Mouse (Mus musculus) gastrocnemius, postnatal 36 days (tissue): ENCODE measurements around the gene Timm17a. TPM values are rescaled to one million over a fixed set of nuclear protein-coding genes. Genes with fewer than 3 reads are reported as not detected.
A peak's percentile ranks its signal among the peaks of the same experiment; 100 is the strongest.

Experiments used
- DNase-seq, 2 experiments: peaks; one replicate each; pipeline ENCODE4 v3.0.0; 2022
- intact Hi-C: fragments of 180-260 bp; cut with DNase I; formaldehyde crosslinking; loops from one replicate; pipeline ENCODE4 v1.15.1; 2025
- total RNA-seq, 2 experiments: library from RNA; stranded (reverse); gene quantifications; 2 replicates each; pipeline ENCODE4 v1.2.3; 2021

The Timm17a gene
- total RNA-seq, 2 experiments from 2014 or later, result 270 to 308 TPM

DNA sequence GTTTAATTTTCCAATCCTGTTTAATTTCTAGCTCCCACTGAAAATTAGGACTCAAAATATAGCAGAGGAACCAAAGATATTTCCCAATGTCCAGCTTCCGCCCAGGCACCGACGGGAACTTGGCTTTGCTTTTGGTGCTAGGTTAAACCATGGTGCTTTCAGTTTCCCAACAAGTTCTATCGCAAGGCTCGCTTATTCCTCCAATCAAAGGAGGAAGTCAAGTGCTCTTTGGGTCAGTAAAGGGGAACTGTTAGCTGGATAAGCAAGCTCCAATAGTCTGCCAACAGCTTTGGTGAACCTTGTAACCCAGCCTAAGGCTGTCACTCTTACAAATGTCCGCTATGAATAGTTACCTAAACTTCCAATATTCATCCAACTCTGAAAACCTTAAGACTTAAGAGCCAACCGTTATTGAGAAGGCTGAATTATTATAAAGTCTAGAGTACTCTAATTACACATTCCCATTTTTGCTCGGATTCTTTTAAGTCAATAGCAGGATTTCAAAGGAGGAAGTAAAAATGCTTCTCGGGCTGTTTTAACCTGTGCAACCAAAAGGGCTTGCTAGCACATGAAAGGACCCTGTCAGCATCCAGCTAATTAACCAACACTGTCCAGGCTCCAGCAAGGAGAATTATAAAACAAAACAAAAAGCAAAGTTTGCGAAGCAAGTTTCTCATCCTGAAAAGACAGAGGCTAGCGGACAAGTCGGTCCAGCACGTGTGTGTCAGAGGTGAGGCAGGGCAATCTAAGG lies 30.9 kb downstream of the Timm17a start:
- DNase-seq, result peak in 1 of 2 experiments; percentile 23
- intact Hi-C loops, result loop anchor here (5.0 kb wide), 1 partner anchor 35 kb away; no protein-coding TSS in a partner anchor

GRCm38 (mm10) chr1:135281841-135282240 lies 31.7 kb downstream of the Timm17a start:
- intact Hi-C loops, result loop anchor here (5.0 kb wide), 1 partner anchor 35 kb away; no protein-coding TSS in a partner anchor
- no peak for DNase-seq

DNA sequence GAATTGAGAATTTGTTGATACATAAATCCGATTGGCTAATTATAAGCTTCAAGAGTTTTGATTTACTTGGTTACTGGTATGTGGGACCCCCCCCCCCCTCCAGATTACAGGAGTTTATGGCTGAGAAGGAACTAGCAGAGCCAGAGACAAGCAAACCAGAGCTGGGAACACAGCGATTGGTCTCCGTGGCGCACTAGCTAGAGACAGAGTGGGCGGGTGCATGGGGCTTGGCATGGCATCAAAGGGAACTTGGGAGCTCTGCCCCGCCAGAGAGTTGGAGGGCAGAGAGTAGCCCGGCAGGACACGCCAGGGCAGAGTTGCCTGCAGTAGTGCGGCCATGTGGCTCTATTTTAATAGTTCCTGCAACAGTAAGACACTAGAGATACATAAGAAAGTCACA lies 32.9 kb downstream of the Timm17a start:
- intact Hi-C loops, result loop anchor here (5.0 kb wide), 1 partner anchor 37 kb away; no protein-coding TSS in a partner anchor
- peak; percentile 43 to 67 for DNase-seq

DNA sequence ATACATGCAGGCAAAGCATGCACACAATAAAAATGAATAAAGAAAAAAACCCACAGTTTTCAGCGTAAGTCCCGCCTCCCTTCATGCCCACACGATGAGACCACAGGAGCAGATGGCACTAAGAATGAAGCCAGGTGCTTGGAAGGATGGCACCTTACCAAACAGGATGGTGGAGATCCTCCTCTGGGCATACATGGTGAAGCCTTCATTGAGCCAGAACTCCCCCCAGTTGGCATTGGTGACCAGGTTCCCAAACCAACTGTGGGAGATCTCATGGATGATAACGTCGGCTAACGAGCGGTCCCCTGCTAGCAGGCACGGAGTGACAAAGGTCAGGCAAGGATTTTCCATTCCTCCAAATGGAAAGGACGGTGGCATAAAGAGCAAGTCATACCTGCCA lies 42.2 kb downstream of the Timm17a start:
- no peak for DNase-seq
- intact Hi-C loops, result loop anchor here (5.0 kb wide), 1 partner anchor 36 kb away; no protein-coding TSS in a partner anchor

- intact Hi-C loops, result no loop called here
- DNase-seq, result no peak
Measured at GRCm38 (mm10) chr1:135267663-135268446, 45.7 kb downstream of the Timm17a start.

DNA sequence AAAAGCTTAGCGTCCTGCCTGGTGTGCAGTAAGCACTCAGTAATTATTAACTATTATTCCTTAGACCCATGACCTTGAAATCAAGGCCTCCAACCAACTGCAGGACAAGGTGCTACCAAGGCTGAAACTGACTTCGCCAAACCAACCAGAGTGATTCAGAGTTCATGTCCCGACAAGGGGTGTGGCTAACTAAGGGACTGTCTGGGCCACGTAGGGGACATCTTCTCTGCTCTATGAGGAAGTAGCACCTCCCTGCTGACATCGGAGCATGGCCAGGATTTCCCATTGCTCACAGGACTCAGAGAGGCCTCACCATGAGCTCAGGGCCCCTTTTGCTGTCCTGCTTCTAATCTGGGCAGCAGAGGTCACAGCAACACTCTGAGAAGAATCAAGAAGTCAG lies 47.7 kb downstream of the Timm17a start:
- intact Hi-C loops, result no loop called here
- no peak for DNase-seq

GRCm38 (mm10) chr1:135263316-135263715 lies 50.3 kb downstream of the Timm17a start:
- DNase-seq, result no peak
- intact Hi-C loops, result no loop called here

- no peak for DNase-seq
- intact Hi-C loops, result no loop called here
Measured at GRCm38 (mm10) chr1:135262329-135262728, 51.2 kb downstream of the Timm17a start.

DNA sequence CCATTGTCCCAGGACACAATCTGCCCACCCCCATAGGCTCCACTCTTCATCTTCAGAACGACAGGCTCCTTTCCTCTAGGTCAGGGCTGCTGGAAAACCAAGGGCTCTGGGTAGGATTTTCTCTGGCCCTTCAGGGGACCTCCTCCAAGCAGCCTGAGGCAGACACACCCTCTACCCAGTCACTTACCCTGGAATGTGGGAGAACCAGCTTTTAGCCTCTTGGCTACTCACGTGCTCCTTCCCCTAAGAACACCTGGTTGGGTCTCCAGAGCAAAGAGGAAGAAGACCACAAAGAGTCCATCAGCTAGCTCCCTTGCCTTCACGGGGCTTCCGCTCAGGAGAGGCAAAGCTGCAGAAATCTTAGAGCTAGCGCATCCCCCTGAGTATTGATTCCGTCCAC lies 52.6 kb downstream of the Timm17a start:
- intact Hi-C loops, result no loop called here
- DNase-seq, result no peak

DNA sequence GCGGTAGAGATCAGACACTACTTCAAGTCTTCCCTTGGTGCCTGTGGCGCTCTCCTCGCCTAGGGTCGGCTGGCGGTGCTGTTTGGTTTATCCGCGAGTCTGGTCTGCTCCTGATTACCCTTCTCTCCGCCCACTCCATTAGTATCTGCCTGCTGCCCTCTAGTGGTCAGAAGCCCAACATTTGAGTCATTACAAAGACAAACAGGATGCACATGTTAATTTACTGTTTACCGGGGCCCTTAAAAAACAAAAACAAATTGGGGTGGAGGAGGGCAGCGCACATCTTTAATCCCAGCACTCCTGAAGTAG lies 54.5 kb downstream of the Timm17a start:
- peak; percentile 49 to 73 for DNase-seq
- intact Hi-C loops, result loop anchor here (1.0 to 2.0 kb wide), 2 partner anchors 87 to 110 kb away; no protein-coding TSS in a partner anchor

DNA sequence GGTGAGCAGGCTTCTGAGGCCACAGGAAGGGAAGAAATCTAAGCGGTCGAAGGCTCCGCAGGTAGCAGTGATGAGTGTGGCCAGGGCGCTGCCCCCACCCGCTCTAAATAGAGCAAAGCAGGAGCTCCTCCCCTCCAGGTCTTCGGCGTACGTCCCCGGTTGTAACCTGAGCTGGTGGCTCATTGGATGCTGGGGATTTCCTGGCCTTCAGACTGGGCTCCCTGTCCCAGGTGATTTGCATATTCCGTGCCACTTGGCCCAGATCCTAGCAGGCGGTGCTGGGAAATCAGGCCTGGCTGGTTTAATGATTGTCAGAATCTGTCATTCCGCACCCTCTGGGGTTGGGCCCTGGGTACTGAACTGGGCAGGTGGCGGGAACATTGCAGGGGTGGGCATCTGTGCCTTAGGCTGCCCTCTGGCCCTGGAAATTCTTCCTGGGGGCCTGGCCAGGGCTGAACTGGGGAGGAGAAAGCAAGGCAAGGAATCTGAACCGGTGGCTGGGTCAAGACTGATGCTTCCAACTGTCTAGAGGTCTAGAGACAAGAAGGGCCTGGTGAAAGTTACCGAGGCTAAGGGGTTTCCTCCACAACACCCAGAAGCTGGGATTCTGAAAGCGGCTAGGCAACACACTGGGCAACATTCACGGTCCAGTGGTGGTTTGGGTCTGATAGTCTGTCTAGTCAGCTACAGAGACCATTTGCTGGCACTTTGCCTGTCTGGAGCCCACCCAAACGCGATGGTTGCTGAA lies 55.0 kb downstream of the Timm17a start, which contains the start of gene Elf3:
TSS of gene Elf3 (minus strand) at position 189 of the 748 bp plus-strand sequence.
- no peak for DNase-seq
- intact Hi-C loops, result loop anchor here (1.0 to 2.0 kb wide), 2 partner anchors 86 to 110 kb away; no protein-coding TSS in a partner anchor

DNA sequence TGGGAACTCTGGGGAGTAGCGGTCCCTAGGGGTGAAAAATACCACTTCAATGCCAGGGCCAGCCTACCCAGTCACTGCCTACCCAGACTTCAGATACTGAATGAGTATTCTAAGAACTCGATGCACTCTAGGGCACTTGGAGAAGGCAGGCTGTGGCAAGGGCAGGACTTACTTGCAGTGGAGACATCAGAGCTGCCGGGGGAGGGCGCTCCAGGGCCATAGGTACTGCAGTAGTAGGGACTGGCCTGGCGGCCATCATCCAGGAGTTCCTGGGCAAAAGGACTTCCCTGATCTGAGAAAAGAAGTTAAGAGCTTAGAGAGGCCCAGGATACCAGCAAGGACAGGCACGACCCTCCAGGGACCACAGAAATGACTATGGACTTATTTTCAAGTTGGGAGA lies 57.3 kb downstream of the Timm17a start:
- intact Hi-C loops, result no loop called here
- no peak for DNase-seq

- intact Hi-C loops, result no loop called here
- DNase-seq, result no peak
Measured at GRCm38 (mm10) chr1:135252854-135253253, 60.7 kb downstream of the Timm17a start.

- no peak for DNase-seq
- intact Hi-C loops, result no loop called here
Measured at GRCm38 (mm10) chr1:135251405-135251804, 62.2 kb downstream of the Timm17a start.

- intact Hi-C loops, result no loop called here
- DNase-seq, result no peak
Measured at GRCm38 (mm10) chr1:135250706-135251105, 62.9 kb downstream of the Timm17a start.

- no peak for DNase-seq
- intact Hi-C loops, result no loop called here
Measured at GRCm38 (mm10) chr1:135248434-135248850, 65.1 kb downstream of the Timm17a start.

Other genes with a start within 250 kb of the Timm17a start
- gene Lgr6, start 208.5 kb downstream of the Timm17a start, total RNA-seq, result under 1 TPM; 0.39 to 0.51 TPM
- under 1 TPM; 0.27 to 0.56 TPM for gene Ptpn7, start 181.1 kb downstream of the Timm17a start, total RNA-seq
- gene Arl8a, start 167.0 kb downstream of the Timm17a start, total RNA-seq, result 10 to 100 TPM; 15.6 to 16.9 TPM
- under 1 TPM; 0.26 to 0.42 TPM for gene Gpr37l1, start 146.1 kb downstream of the Timm17a start, total RNA-seq
- gene Elf3, start 55.2 kb downstream of the Timm17a start, total RNA-seq, result not detected
- gene Rnpep, start 29.7 kb downstream of the Timm17a start, total RNA-seq, result 10 to 100 TPM; 11.1 to 11.3 TPM
- 1 to 10 TPM; 2.4 to 4.6 TPM for gene Lmod1, start 11.0 kb upstream of the Timm17a start, total RNA-seq
- gene Shisa4, start 61.5 kb upstream of the Timm17a start, total RNA-seq, result 100 to 1,000 TPM; 198 to 200 TPM
- gene Ipo9, start 116.7 kb upstream of the Timm17a start, total RNA-seq, result 10 to 100 TPM; 23.4 to 24.1 TPM